Mouse (Mus musculus) ES-CJ7 (cell line): ENCODE data around the gene Ttll9.

Source experiments
- DNase-seq: peaks from one replicate; pipeline ENCODE4 v3.0.0; 2011; ENCODE audit warnings: low read depth, low spot score

Ttll9 gene

GRCm38 (mm10) chr2:153013724-153014515 is 51.6 kb downstream of the Ttll9 start:
- DNase-seq, result no peak

GRCm38 (mm10) chr2:153014758-153015593 is 52.7 kb downstream of the Ttll9 start, which contains the start of gene Pdrg1:
Gene Pdrg1, minus strand, starts transcription at chr2:153015427.
- DNase-seq, result peak; percentile 95

GRCm38 (mm10) chr2:153015804-153016203 is 53.5 kb downstream of the Ttll9 start:
- no peak for DNase-seq

- no peak for DNase-seq
Measured at GRCm38 (mm10) chr2:153016786-153017185, 54.5 kb downstream of the Ttll9 start.

- no peak for DNase-seq
Measured at GRCm38 (mm10) chr2:153019355-153019754, 57.1 kb downstream of the Ttll9 start.

- DNase-seq, result peak; percentile 52
Measured at GRCm38 (mm10) chr2:153021163-153021562, 58.9 kb downstream of the Ttll9 start.

- no peak for DNase-seq
Measured at GRCm38 (mm10) chr2:153022855-153023254, 60.6 kb downstream of the Ttll9 start.

GRCm38 (mm10) chr2:153026052-153026451 is 63.8 kb downstream of the Ttll9 start:
- DNase-seq, result no peak

GRCm38 (mm10) chr2:153027501-153027900 is 65.2 kb downstream of the Ttll9 start:
- DNase-seq, result no peak

GRCm38 (mm10) chr2:153030422-153030821 is 68.1 kb downstream of the Ttll9 start:
- DNase-seq, result no peak

- peak; percentile 34 for DNase-seq
Measured at GRCm38 (mm10) chr2:153031126-153032082, 69.1 kb downstream of the Ttll9 start, which contains the start of gene Xkr7. Gene Xkr7, plus strand, starts transcription at chr2:153031852.

GRCm38 (mm10) chr2:153032083-153032842 is 70.0 kb downstream of the Ttll9 start:
- DNase-seq, result peak; percentile 83

GRCm38 (mm10) chr2:153032973-153033372 is 70.7 kb downstream of the Ttll9 start:
- peak; percentile 37 for DNase-seq

GRCm38 (mm10) chr2:153033545-153034230 is 71.4 kb downstream of the Ttll9 start:
- no peak for DNase-seq

- no peak for DNase-seq
Measured at GRCm38 (mm10) chr2:153036690-153037089, 74.4 kb downstream of the Ttll9 start.

- no peak for DNase-seq
Measured at GRCm38 (mm10) chr2:153043886-153044285, 81.6 kb downstream of the Ttll9 start.

- DNase-seq, result no peak
Measured at GRCm38 (mm10) chr2:153045884-153046299, 83.6 kb downstream of the Ttll9 start.

- DNase-seq, result peak; percentile 77
Measured at GRCm38 (mm10) chr2:153047828-153048465, 85.7 kb downstream of the Ttll9 start.

- DNase-seq, result no peak
Measured at GRCm38 (mm10) chr2:153049288-153049996, 87.2 kb downstream of the Ttll9 start.
